Mouse (Mus musculus) liver, embryonic 14.5 days (tissue): ENCODE results near the gene Mtg1. TPM values are rescaled to one million over a fixed set of nuclear protein-coding genes. Genes with fewer than 3 reads are reported as not detected.

Experiments used
- ATAC-seq: fragments of 200-750 bp; cut with Nextera tagmentation; 2 replicates; pipeline ENCODE4 v1.8.0; 2017; ENCODE audit warnings: moderate number of reproducible peaks, mild to moderate bottlenecking, moderate library complexity; ENCODE audit not compliant: insufficient read depth
- DNase-seq, 3 experiments: peaks; one replicate each; pipeline ENCODE4 v3.0.0-alpha.2; 2012 to 2013; ENCODE audit warnings: low read depth in 3 of 3, low spot score in 3 of 3
- H3K27ac ChIP-seq: fragments of 300-500 bp; sonication (generic); 2 replicates; pipeline ENCODE4 v1.5.1; 2014; ENCODE audit warnings: moderate library complexity, mild to moderate bottlenecking, control low read depth, inconsistent platforms
- H3K27me3 ChIP-seq: fragments of 300-500 bp; sonication (generic); 2 replicates; pipeline ENCODE4 v1.6.1; 2014; ENCODE audit warnings: mild to moderate bottlenecking, low read length, moderate library complexity; ENCODE audit not compliant: control insufficient read depth, insufficient read depth
- H3K36me3 ChIP-seq: fragments of 300-500 bp; sonication (generic); replicated peaks from 2 replicates; pipeline ENCODE4 v1.6.1; 2014; ENCODE audit warnings: low read depth; ENCODE audit not compliant: control insufficient read depth, insufficient read depth
- H3K4me1 ChIP-seq, 2 experiments: fragments of 200-500 bp in 1 of 2; fragments of 300-500 bp in 1 of 2; sonication (generic) in 1 of 2; replicated peaks; 2 replicates each; pipeline ENCODE4 v1.6.1; 2012 to 2014; ENCODE audit warnings: antibody characterized with exemption in 1 of 2, inconsistent platforms in 1 of 2, low read length in 1 of 2; ENCODE audit not compliant: control insufficient read depth in 2 of 2, insufficient read depth in 2 of 2
- H3K4me2 ChIP-seq: fragments of 300-500 bp; sonication (generic); 2 replicates; pipeline ENCODE4 v1.6.1; 2014; ENCODE audit warnings: low read depth, mild to moderate bottlenecking, control low read depth, moderate library complexity
- H3K4me3 ChIP-seq, 2 experiments: fragments of 200-500 bp in 1 of 2; fragments of 300-500 bp in 1 of 2; sonication (generic) in 1 of 2; 2 replicates each; pipeline ENCODE4 v1.5.1; 2012 to 2014; ENCODE audit warnings: low read depth in 2 of 2, low read length in 2 of 2, mild to moderate bottlenecking in 2 of 2, control low read depth in 1 of 2, inconsistent platforms in 1 of 2, moderate library complexity in 1 of 2; ENCODE audit not compliant: insufficient read depth in 1 of 2
- H3K9ac ChIP-seq: fragments of 300-500 bp; sonication (generic); replicated peaks from 2 replicates; pipeline ENCODE4 v1.6.1; 2014; ENCODE audit warnings: mild to moderate bottlenecking, control low read depth, moderate library complexity
- H3K9me3 ChIP-seq: fragments of 300-500 bp; sonication (generic); 2 replicates; pipeline ENCODE4 v1.6.1; 2016; ENCODE audit warnings: low read length, mixed read lengths; ENCODE audit not compliant: control insufficient read depth
- CTCF ChIP-seq: IDR thresholded peaks from 2 replicates; pipeline ENCODE4 v1.5.1; 2016; ENCODE audit warnings: antibody characterized with exemption, low read depth, control low read depth
- EP300 ChIP-seq: IDR thresholded peaks from 2 replicates; pipeline ENCODE4 v1.6.1; 2016; ENCODE audit warnings: antibody characterized with exemption, low read depth
- WGBS: fragments of 180-500 bp; shearing (Covaris S2); extraction: QIAGEN DNeasy Blood & Tissue Kit; methylation state at CpG from one replicate; pipeline ENCODE4 v1.1.7; 2014; ENCODE audit not compliant: insufficient replicate concordance; 5-methylcytosine and 5-hydroxymethylcytosine counted together
- polyA plus RNA-seq, 2 experiments: library from polyadenylated mRNA; depleted of rRNA in 1 of 2; stranded (reverse) in 1 of 2; unstranded in 1 of 2; fragments of >200 nt; fragmentation: Nextera tagmentation in 1 of 2; extraction: Ambion mirVana in 1 of 2; gene quantifications; 2 replicates each; pipeline versions ENCODE4 v1.2.1 to v1.2.3; 2012 to 2014

Gene Mtg1
- polyA plus RNA-seq, 2 experiments: 14.6 to 17.3 TPM

DNA sequence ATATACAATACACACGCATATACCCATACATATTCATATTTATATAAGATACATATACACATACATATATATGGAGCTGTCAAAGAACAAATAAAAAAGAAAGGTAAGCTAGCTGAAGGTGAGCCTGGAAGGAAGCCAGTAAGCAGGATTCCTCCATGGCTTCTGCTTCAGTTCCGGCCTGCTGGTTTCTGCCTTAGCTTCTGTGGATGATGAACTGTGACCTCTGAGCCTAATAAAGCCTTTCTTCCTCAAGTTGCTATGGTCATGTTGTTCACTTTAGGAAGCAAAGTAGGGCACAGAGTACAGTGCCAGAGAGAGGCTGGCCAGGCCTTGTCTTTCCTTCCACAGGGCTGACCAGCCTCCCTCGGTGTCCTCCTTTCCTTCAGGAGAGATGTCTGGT, 33.5 kb downstream of the Mtg1 start:
- Histone ChIP-seq H3K27ac (no peak overlapping the region), H3K4me1 (no peaks in the 10 kb centered on the region), H3K27me3 (no peaks in the 10 kb centered on the region), H3K4me2 (no peak overlapping the region), H3K4me3 (no peak overlapping the region), H3K9me3 (no peaks in the 10 kb centered on the region), H3K9ac (no peak overlapping the region), H3K36me3 (no peaks in the 10 kb centered on the region)
- no peak for ATAC-seq
- 68% methylated on average over 3 of the region's 3 CpGs for WGBS
- no peak for DNase-seq
- no peak for TF ChIP-seq CTCF
- no peak for TF ChIP-seq EP300

DNA sequence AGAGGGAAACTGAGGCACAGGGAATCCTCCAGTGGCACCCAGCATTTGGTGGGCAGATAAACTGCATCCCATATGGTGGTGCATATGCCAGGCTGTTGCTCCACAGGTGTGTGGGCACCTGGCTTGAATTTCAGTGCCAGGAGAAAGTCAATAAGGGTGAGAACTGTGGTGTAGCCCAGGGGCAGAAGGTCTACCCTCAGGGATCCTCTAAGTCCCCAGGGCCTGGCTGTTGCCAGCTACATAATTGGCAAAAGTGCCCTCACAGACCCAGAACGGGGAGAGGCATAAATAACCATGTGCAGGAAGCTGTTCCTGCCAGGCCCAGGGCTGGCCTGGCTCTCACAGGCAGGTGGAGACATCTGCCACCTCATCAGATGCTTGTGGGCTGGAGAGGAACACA, 35.6 kb downstream of the Mtg1 start, which contains the start of gene Olfr523:
TSS of gene Olfr523 (plus strand) at position 282 of the 400 bp plus-strand sequence.
- Histone ChIP-seq H3K9ac (no peak within 1 kb of the TSS), H3K36me3 (no peaks in the 10 kb centered on the region), H3K27ac (no peak within 1 kb of the TSS), H3K27me3 (no peaks in the 10 kb centered on the region), H3K9me3 (no peaks in the 10 kb centered on the region), H3K4me2 (no peak within 1 kb of the TSS), H3K4me1 (no peaks in the 10 kb centered on the region), H3K4me3 (no peak within 1 kb of the TSS)
- ATAC-seq (no peak), DNase-seq (no peak)
- 8% methylated on average over 1 of the region's 1 CpGs for WGBS
- no peak for TF ChIP-seq EP300
- TF ChIP-seq CTCF: no peak

DNA sequence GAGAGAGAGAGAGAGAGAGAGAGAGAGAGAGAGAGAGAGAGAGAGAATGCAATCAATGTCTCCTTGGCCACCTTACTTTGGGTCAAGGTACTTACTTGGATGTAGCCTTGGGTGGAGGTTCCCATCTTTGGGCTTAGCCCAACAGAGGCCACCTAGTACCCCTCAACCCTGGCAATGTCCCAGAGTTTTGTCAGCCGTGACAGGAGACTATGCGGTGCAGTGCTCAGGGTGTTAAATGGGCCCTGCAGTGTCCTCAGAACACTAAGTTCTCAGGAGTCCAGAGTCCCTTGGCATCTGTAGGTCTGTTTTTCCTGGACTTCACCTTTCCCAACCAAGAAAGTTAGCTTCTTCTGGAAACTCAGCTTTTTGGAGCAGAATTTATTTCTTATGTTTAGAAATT, 41.8 kb downstream of the Mtg1 start:
- 77% methylated on average over 2 of the region's 2 CpGs for WGBS

DNA sequence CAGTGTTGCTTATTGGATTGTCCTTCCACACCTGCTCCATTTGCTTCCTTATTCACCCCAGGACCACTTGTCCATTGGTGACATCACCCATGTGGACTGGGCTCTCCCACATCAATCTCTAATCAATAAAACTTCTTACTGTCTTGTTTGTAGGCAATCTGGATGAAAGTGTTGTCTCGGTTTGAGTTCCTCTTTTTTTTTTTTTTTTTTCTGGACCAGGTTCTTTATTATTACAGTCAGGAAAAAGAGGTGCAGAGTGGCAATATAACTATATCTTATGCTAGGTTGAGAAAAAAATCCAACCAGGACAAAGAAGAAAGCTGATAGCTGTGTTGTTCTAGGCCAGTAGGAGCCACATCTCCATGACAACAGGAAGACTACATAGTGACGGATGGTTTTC, 43.3 kb downstream of the Mtg1 start:
- no peak for ATAC-seq
- H3K4me1 ChIP-seq: no peaks in the 10 kb centered on the region
- no peaks in the 10 kb centered on the region for H3K9me3 ChIP-seq
- no peak for DNase-seq
- H3K27me3 ChIP-seq: no peaks in the 10 kb centered on the region
- no peak overlapping the region for H3K9ac ChIP-seq
- TF ChIP-seq EP300: no peak
- no peak for TF ChIP-seq CTCF
- H3K36me3 ChIP-seq: no peaks in the 10 kb centered on the region
- 50% methylated on average over 2 of the region's 2 CpGs for WGBS
- no peak overlapping the region for H3K4me2 ChIP-seq
- H3K4me3 ChIP-seq: no peak overlapping the region
- H3K27ac ChIP-seq: no peak overlapping the region

More for the DNA sequence above, 41.8 kb downstream of the Mtg1 start:
- Histone ChIP-seq H3K36me3 (no peaks in the 10 kb centered on the region), H3K9ac (no peak overlapping the region), H3K4me3 (no peak overlapping the region), H3K4me2 (no peak overlapping the region), H3K4me1 (no peaks in the 10 kb centered on the region), H3K9me3 (no peaks in the 10 kb centered on the region), H3K27ac (no peak overlapping the region), H3K27me3 (no peaks in the 10 kb centered on the region)
- TF ChIP-seq EP300 (no peak), CTCF (no peak)
- ATAC-seq: no peak
- DNase-seq: no peak

DNA sequence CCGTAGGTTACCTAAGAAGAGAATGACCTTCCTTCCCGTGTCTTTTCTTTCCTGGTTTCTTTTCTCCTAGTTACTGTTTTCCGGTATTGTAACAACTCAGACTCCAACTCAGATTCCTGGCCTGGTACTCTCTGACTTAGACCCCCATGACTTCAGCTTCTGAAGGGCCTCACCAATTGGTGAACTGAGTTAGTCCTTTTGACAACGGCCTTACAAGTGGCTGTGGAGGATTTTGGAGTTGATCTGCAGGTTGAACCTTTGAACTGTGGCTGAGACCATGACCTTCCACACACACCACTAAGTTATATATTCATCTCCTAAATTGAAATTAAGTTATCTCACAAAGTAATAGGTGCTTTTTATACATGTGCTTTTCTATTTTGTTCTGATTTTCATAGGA, 46.8 kb downstream of the Mtg1 start:
- Histone ChIP-seq H3K9ac (no peak overlapping the region), H3K4me3 (no peak overlapping the region), H3K9me3 (no peaks in the 10 kb centered on the region), H3K4me2 (no peak overlapping the region), H3K27me3 (no peaks in the 10 kb centered on the region), H3K4me1 (0 out of 4 replicates have a peak, but pooled peaks cover 0 to 3% of the 10 kb centered on the region in 2 experiments), H3K27ac (no peak overlapping the region), H3K36me3 (no peaks in the 10 kb centered on the region)
- no peak for DNase-seq
- ATAC-seq: no peak
- 61% methylated on average over 4 of the region's 4 CpGs for WGBS
- TF ChIP-seq CTCF (no peak), EP300 (no peak)
